Mouse (Mus musculus) megakaryocyte, embryonic 14.5 days (primary cell): ENCODE data around the gene Htra3.

ENCODE experiments used
- FLI1 ChIP-seq: IDR thresholded peaks from 2 replicates; pipeline ENCODE4 v1.6.1; 2012; ENCODE audit warnings: low read length, inconsistent platforms, mixed read lengths
- GATA1 ChIP-seq: IDR thresholded peaks from 3 replicates; pipeline ENCODE4 v1.6.1; 2012; ENCODE audit warnings: mixed read lengths, low read length, inconsistent platforms, borderline replicate concordance

DNA sequence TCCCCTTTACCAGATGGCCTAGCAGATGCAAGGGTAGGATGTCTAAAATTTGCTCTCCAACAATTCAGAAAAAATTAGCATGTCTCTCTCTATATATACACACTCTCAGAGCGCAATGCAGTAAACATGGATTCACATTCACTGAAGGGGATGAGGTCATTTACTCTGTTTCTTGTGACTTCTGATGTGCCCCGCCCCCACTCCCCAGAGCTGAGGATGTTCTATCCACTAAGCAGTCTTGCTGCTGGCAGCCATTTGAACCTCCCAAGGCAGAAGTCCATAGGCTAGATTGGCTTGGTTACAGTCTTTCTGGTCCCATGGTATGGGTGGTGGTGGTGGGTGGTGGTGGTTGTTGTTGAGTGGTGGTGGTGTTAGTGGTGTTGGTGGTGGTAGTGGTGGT lies 42.4 kb upstream of the Htra3 start:
- no peak for TF ChIP-seq GATA1
- TF ChIP-seq FLI1: no peak
